Mouse (Mus musculus): Measurements from ENCODE around the gene Map3k12.
A peak's percentile ranks its signal among the peaks of the same experiment; 100 is the strongest.

Gene Map3k12

GRCm38 (mm10) chr15:102458050-102458736, 58.7 kb downstream of the Map3k12 start:
- DNase-seq: no peak

- no peak for DNase-seq
Measured at GRCm38 (mm10) chr15:102455993-102456392, 60.9 kb downstream of the Map3k12 start.

GRCm38 (mm10) chr15:102451666-102452430, 65.0 kb downstream of the Map3k12 start:
- DNase-seq: peak; percentile 43 to 57

GRCm38 (mm10) chr15:102450928-102451327, 65.9 kb downstream of the Map3k12 start:
- peak; percentile 59 to 73 for DNase-seq

- no peak for DNase-seq
Measured at GRCm38 (mm10) chr15:102449366-102449765, 67.5 kb downstream of the Map3k12 start.
